Mouse (Mus musculus) layer of hippocampus, adult 2 months (tissue): Measurements from ENCODE around the gene Fhl1. TPM values are rescaled to one million over a fixed set of nuclear protein-coding genes. Genes with fewer than 3 reads are reported as not detected.

ENCODE experiments used
- DNase-seq, 2 experiments: peaks; one replicate each; pipeline ENCODE4 v3.0.0; 2022; ENCODE audit warnings: low spot score in 2 of 2
- H3K27ac ChIP-seq: fragments of 200-600 bp; 2 replicates; pipeline ENCODE4 v1.8.1; 2022
- H3K4me3 ChIP-seq: fragments of 200-600 bp; 2 replicates; pipeline ENCODE4 v1.8.1; 2022; ENCODE audit warnings: mild to moderate bottlenecking
- CTCF ChIP-seq: fragments of 200-600 bp; conservative IDR thresholded peaks from 2 replicates; pipeline ENCODE4 v1.8.1; 2022; ENCODE audit warnings: antibody characterized with exemption, mild to moderate bottlenecking, moderate library complexity
- long read RNA-seq, 2 experiments: library from polyadenylated mRNA; stranded (forward); transcript quantifications; one replicate each; pipeline ENCODE4 v2.0.0; 2021; ENCODE audit warnings: borderline mapping rate in 2 of 2
- total RNA-seq, 2 experiments: library from RNA; stranded (reverse); gene quantifications; 2 replicates each; pipeline ENCODE4 v1.2.3; 2021

The Fhl1 gene
- total RNA-seq, result 10 to 100 TPM; 76.8 to 85.1 TPM
- long read RNA-seq, experiment 1, transcript Fhl1-201 (7 exons, 2,356 nt), result major isoform, 6 of 22 reads
- long read RNA-seq, experiment 1, partial matches to known transcripts, result 2 of 22 reads
- long read RNA-seq, experiment 1, other reads (novel, unspliced or antisense), result 8 of 22 reads
- long read RNA-seq, experiment 2, transcript Fhl1-206 (7 exons, 1,203 nt), result minor isoform, 11 of 50 reads
- long read RNA-seq, experiment 2, transcript Fhl1-201 (7 exons, 2,356 nt), result major isoform, 15 of 50 reads
- long read RNA-seq, experiment 2, partial matches to known transcripts, result 2 of 50 reads
- long read RNA-seq, experiment 2, other reads (novel, unspliced or antisense), result 20 of 50 reads

GRCm38 (mm10) chrX:56731306-56732201 is at the start of gene Fhl1:
Gene Fhl1, plus strand, starts transcription at chrX:56731787.
- H3K27ac ChIP-seq, result peak within 1 kb of the TSS; percentile 82
- no peak for TF ChIP-seq CTCF
- peak within 1 kb of the TSS; percentile 53 for H3K4me3 ChIP-seq
- peak; percentile 28 to 46 for DNase-seq

GRCm38 (mm10) chrX:56682156-56682720 is 49.3 kb upstream of the Fhl1 start:
- no peak for DNase-seq
- TF ChIP-seq CTCF, result no peak
- Histone ChIP-seq H3K27ac (no peak overlapping the region), H3K4me3 (no peak overlapping the region)

- TF ChIP-seq CTCF, result no peak
- no peak overlapping the region for H3K27ac ChIP-seq
- no peak for DNase-seq
- H3K4me3 ChIP-seq, result no peak overlapping the region
Observed at GRCm38 (mm10) chrX:56683521-56683920, 48.1 kb upstream of the Fhl1 start.

GRCm38 (mm10) chrX:56692554-56692953 is 39.0 kb upstream of the Fhl1 start:
- TF ChIP-seq CTCF, result no peak
- H3K27ac ChIP-seq, result no peak overlapping the region
- no peak for DNase-seq
- H3K4me3 ChIP-seq, result no peak overlapping the region

GRCm38 (mm10) chrX:56694539-56694938 is 37.0 kb upstream of the Fhl1 start:
- no peak for TF ChIP-seq CTCF

GRCm38 (mm10) chrX:56697199-56697780 is 34.3 kb upstream of the Fhl1 start:
- H3K4me3 ChIP-seq, result no peak overlapping the region
- no peak for DNase-seq
- no peak for TF ChIP-seq CTCF
- no peak overlapping the region for H3K27ac ChIP-seq

More at GRCm38 (mm10) chrX:56694539-56694938, 37.0 kb upstream of the Fhl1 start:
- no peak for DNase-seq
- Histone ChIP-seq H3K4me3 (no peak overlapping the region), H3K27ac (no peak overlapping the region)

GRCm38 (mm10) chrX:56697886-56698285 is 33.7 kb upstream of the Fhl1 start:
- Histone ChIP-seq H3K27ac (no peak overlapping the region), H3K4me3 (no peak overlapping the region)
- no peak for TF ChIP-seq CTCF
- DNase-seq, result no peak

GRCm38 (mm10) chrX:56701261-56701660 is 30.3 kb upstream of the Fhl1 start:
- Histone ChIP-seq H3K4me3 (no peak overlapping the region), H3K27ac (no peak overlapping the region)
- DNase-seq, result no peak
- TF ChIP-seq CTCF, result no peak

GRCm38 (mm10) chrX:56703965-56704562 is 27.5 kb upstream of the Fhl1 start:
- no peak overlapping the region for H3K27ac ChIP-seq
- DNase-seq, result no peak
- H3K4me3 ChIP-seq, result no peak overlapping the region
- TF ChIP-seq CTCF, result no peak

GRCm38 (mm10) chrX:56708592-56709370 is 22.8 kb upstream of the Fhl1 start:
- TF ChIP-seq CTCF, result no peak
- Histone ChIP-seq H3K27ac (no peak overlapping the region), H3K4me3 (no peak overlapping the region)
- no peak for DNase-seq

GRCm38 (mm10) chrX:56710522-56710921 is 21.1 kb upstream of the Fhl1 start:
- no peak for TF ChIP-seq CTCF
- no peak for DNase-seq
- H3K4me3 ChIP-seq, result no peak overlapping the region
- no peak overlapping the region for H3K27ac ChIP-seq

- H3K4me3 ChIP-seq, result no peak overlapping the region
- TF ChIP-seq CTCF, result no peak
- no peak overlapping the region for H3K27ac ChIP-seq
- no peak for DNase-seq
Observed at GRCm38 (mm10) chrX:56712666-56713065, 18.9 kb upstream of the Fhl1 start.
